Mouse (Mus musculus) spleen, postnatal 14 days (tissue): ENCODE data around the gene Zfp362.

Experiments
- DNase-seq, 2 experiments: peaks; one replicate each; pipeline ENCODE4 v3.0.0; 2021 to 2022; ENCODE audit warnings: low spot score in 2 of 2

Gene Zfp362

DNA sequence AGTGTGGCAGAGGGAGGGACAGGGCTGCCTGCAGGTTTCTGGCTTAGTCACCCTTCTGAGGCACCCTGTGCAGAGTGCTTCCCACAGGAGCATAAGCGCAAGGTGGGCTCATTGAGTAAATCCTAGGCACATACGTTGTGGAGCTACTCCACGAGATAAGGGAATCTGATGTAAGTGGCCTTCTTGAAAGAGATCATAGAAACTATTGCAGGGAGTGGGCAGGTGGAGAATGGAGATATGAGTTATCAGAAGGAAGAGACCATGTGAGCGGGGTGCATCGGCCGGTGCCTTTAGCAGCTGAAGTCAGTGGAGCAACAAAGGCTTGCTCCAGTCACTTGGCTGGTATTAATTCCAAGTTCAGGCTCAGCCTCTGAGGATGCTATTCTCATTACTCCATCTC lies 45.8 kb downstream of the Zfp362 start:
- no peak for DNase-seq

- DNase-seq: no peak
Observed at GRCm38 (mm10) chr4:128759214-128759613, 46.6 kb downstream of the Zfp362 start.

DNA sequence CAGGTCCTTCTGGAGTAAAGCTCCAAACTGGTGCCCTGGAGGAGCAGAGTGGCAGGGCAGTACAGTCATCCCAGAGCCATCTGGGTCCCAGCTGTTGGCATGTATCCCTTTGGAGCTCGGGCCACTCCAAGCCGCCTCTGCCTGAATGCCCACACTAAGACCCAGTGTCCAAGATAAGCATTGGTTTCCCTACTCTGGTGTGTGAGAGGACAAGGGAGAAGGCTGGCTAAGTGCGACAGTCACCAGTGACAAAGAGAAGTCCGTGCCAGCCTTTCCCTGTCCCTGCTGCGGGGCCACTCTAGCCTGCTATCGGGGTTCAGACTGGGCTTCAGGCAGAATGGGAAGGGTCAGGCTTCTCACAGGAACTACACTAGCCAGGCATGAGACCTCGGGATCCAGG lies 49.9 kb downstream of the Zfp362 start:
- DNase-seq: no peak

DNA sequence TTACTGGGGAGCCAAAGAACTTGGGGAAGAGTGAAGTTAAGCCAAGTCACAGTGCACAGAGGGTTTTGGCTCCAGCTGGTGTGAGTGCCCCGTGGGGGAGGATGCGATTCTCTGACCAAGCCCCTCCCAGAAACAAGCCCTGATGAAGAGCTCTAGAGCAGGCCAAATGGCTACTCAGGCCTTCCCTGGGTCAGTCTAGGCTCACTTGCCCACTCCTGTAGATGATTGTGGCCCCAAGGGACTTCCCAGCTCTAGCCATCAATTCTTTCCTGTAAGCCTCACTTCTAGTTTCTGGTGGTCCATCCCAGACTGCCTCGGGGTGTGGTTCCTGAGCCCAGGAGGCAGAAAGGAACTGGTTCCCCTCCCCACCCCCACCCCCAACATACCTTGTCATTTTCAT lies 50.8 kb downstream of the Zfp362 start, which contains the start of gene A3galt2:
Gene A3galt2, plus strand, starts transcription at position 301 of the 400 bp plus-strand sequence.
- DNase-seq: no peak

DNA sequence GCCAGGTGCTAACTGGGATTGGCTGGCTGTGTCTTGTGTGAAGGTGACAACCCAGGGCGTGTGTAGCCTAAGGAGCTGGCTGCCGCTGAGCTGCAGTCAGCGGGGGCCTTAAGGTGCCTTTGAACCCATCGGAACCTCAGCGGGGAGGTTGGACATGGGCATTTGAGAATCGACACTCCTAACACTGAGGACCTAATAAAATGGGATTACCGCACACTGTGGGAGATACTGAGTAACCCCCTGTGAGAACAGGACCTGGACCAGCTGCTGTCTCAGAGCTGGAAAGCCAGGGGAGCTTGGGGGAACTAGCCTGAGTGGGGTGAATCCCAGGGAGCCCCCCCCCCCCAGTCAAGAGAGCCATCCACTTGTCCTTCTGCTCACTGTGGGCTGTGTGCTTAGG lies 52.3 kb downstream of the Zfp362 start:
- DNase-seq: no peak

DNA sequence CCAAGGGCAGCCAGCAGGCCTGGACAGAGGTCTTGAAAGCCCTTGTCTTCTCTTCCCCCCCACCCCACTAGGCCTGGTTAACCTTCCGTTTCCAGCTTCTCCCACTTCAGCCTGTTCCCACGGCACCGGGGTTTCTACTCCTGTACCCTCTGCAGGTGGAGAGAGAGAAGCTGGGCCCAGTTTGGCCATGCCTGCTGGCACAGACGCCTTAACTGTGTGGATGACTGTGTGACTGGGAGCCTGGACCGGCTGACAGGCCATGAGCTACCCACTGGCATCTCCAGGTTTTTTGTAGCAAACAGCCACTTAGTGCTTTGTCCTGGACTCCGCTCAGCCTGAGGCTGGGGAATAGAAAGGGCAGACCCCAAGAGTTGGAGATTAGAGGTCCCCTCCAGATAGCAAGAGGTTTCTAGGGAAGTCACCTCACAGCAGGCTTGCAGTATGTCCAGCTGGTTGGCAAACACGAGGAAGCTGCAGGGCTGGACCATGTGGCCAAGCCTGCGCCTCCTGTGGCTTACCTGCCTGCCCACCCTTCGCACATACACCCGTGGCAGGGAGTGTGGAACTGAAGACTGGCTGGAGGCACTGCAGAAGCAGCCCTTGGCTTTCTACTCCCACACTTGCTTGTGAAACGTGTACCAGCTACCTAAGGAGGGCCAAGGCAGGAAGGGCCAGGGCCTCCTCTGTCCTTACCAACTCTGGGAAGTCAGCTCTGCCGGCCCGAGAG lies 53.7 kb downstream of the Zfp362 start:
- no peak for DNase-seq

- DNase-seq: no peak
Observed at GRCm38 (mm10) chr4:128751006-128751405, 54.8 kb downstream of the Zfp362 start.

- no peak for DNase-seq
Observed at GRCm38 (mm10) chr4:128748309-128748708, 57.5 kb downstream of the Zfp362 start.

GRCm38 (mm10) chr4:128747614-128748270 lies 58.1 kb downstream of the Zfp362 start:
- DNase-seq: peak in 1 of 2 experiments; percentile 38

GRCm38 (mm10) chr4:128745160-128745559 lies 60.7 kb downstream of the Zfp362 start:
- no peak for DNase-seq

GRCm38 (mm10) chr4:128743031-128743626 lies 62.7 kb downstream of the Zfp362 start:
- no peak for DNase-seq

- DNase-seq: no peak
Observed at GRCm38 (mm10) chr4:128742379-128742970, 63.4 kb downstream of the Zfp362 start.

DNA sequence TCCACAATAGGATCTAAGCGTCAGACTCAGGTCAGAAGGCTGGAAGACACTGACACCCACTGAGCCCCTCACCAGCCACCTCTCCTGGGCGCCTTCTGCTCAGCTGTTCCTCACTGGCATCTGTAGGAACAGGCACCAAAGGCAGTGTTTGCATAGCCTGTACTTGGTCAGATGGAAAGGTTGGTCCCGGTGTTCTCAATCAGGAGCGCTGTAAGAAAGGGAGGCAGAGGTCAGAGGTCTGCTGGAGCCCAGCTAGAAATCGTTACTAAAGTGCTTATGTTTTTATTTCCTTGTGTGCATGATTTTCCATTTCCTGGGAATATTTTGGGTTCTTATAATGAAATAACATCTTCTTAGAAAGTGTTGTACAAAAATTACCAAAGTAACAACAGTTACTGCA lies 63.9 kb downstream of the Zfp362 start:
- no peak for DNase-seq

DNA sequence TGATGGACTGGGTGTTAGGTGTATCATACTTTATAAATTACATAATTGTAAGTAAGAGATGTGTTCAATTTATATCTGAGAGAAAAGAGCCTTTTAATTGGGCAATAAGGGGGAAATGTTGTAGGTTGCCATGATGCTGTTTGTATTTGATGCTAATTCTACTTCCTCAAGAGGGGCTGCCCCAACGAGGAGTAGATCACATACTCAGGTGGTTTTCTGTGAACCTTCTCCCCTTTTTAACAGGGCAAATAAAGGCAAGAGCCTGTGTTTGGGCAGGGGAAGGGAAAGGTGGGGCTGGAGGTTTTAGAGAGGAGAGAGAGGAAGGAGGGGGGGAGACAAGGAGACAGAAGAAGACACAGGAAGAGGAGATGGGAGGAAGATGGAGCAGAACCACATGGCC lies 65.0 kb downstream of the Zfp362 start:
- no peak for DNase-seq

DNA sequence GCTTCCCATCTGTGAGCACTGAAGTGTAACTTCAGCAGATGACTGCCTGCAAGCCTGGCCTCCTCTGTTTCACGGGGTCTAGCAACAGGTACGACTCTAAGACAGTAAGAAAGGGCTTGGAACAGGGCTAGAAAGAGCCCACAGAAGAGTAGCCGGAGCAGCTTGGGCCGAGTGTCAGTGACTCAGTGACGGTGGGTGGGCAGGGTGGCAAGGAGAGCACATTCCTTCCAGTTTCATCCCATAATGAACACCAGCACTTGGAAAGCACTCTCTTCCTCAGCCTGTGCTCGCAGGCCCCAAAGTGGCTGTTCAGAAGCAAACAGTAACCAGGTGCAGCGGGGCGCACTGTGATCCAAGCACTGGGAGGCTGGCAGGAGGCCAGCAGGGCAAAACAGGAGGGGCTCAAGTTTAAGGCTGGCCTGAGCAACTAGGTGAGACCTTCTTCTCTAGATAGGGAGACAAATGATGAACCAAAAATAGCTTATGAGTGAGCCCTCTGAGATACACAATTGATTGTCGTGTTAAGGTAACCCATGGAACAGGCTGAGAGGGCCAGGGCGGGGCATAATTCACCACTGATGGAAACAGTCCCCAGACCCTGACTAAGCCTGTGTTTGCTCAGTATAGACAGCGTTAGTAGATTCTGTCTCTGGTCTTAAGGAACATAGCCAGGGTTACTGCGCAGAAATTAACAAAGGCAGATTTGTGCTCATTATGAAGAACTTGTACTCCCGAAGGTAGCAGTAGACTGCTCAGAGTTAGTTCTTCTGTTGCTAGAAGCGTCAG lies 67.8 kb downstream of the Zfp362 start:
- no peak for DNase-seq

DNA sequence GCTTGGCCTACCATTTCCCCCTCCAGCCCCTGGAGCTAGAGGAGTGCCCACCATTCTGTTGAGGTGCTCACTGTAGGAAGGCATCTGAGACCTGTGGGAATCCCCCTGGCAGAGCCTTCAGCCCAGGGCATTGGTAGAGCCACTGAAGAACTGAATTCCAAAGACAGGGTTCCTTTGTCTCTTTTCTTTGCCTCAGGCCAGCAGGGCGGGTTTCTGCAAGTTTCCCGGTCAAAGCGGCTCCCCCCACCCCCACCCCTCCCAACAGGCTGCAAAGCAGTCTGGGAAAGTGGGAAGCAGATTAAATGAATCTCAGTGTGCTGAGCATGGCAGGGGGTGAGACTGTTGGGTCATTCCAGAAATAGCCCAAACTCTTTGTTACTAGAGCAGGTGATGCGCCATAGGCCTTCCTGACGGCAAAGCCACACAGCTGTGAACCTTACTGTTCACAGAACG lies 68.7 kb downstream of the Zfp362 start:
- DNase-seq: no peak

DNA sequence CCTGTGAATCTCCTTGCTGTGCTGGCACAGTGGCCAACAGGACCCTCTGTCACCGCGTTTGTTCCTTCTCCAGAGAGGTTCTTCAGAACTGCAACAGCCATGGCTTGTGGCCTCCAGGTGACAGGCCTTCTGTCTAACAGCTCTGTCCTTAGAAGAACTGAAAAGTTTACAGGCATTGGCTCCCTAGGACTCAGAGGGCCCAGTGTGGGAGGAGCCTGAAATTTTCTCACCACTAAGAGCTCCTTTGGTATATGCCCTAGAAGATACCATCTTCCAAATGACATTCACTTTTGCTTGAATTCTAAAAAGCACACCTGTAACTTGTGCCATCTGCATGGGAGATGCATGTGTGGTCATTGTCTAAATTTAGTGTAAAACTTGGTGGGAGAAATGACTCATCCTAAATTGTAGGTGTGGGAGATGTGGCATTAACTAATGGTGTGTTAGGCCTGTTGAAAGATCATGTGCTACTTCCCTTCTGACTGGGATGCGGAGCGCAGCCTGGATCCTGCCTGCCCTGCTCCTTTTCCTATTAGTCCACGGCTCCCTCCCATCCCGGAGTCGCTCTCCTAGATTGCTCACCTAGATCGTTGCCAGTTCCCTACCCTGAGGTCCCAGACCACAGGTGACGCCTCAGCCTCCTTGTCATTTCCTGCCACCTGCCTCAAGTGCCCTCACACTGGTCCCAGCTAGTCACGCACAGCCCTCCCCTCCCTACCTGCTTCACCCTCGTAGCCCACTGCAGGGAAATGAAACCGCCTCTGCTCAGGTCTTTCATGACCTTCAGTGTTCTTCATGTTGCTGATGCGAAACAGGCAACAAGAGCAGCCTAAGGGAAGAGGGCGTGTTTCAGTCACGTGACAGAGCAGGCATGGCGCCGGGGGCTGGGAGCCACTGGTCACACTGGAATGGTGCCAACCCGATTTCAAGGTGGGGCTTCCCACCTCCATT lies 70.8 kb downstream of the Zfp362 start:
- DNase-seq: peak in 1 of 2 experiments; percentile 44

- DNase-seq: no peak
Observed at GRCm38 (mm10) chr4:128734217-128734616, 71.6 kb downstream of the Zfp362 start.

GRCm38 (mm10) chr4:128733496-128733895 lies 72.3 kb downstream of the Zfp362 start:
- peak in 1 of 2 experiments; percentile 27 for DNase-seq

GRCm38 (mm10) chr4:128732794-128733193 lies 73.1 kb downstream of the Zfp362 start:
- DNase-seq: no peak
